Mouse (Mus musculus) erythroblast, embryonic 14.5 days (primary cell): Measurements from ENCODE around the gene Chd3.

Experiments used
- GATA1 ChIP-seq: IDR thresholded peaks from 2 replicates; pipeline ENCODE4 v1.6.1; 2012; ENCODE audit warnings: low read length, inconsistent platforms, mixed read lengths
- TAL1 ChIP-seq: IDR thresholded peaks from 3 replicates; pipeline ENCODE4 v1.6.1; 2012; ENCODE audit warnings: low read length, inconsistent platforms, mixed read lengths

DNA sequence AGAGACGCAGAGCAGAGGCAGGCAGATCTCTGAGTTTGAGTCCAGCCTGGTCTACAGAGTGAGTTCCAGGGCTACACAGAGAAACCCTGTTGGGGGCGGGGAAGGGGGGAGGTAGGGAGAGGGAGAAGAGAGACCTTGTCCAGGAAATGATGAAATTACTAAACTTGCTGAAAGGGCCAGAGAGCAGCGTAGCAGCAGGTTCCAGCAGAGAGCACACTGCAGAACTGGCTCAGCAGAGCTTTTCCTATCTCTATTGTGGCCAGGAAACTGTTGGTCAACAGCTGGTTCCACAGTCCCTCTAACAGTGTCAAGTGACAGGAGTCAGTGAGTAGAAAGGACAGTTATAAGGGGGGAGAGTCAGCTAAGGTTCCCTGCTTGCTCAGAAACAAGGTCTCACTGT is 10.4 kb upstream of the Chd3 start:
- TF ChIP-seq TAL1 (no peak), GATA1 (no peak)
